Mouse (Mus musculus): ENCODE data around the gene Afap1l2. TPM values are rescaled to one million over a fixed set of nuclear protein-coding genes. Genes with fewer than 3 reads are reported as not detected.

Gene Afap1l2
- total RNA-seq, 2 experiments from 2014 or later: 1.6 TPM

DNA sequence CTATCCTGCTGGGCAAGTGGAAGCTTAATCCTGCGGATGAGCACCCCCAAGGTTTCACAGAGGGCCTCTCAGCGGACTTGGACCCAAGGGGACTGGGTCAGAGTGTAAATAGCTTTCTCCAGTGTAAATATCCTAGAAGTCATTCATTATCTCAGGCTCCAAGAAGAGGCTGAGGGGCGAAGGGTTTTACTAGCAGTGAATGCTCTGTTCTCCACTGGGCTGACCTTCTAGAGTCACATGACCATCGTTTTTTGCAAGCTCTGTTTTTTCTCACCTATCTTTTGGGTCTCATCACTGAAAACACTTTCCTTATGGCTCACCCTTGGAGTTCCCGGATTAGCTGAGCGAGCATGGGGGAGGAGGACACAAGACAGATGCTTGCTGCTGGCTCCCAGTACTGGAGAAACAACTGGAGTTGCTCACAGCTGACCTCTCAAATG, 49.4 kb downstream of the Afap1l2 start:
- Histone ChIP-seq H3K4me3 (no peak overlapping the region), H3K27ac (no peak overlapping the region)
- no peak for TF ChIP-seq CTCF (IDR thresholded peaks at IDR 0.05)
- intact Hi-C loops (cut with DNase I): no loop called here
- DNase-seq: no peak

GRCm38 (mm10) chr19:56958011-56958410, 50.0 kb downstream of the Afap1l2 start:
- intact Hi-C loops (cut with DNase I): no loop called here
- H3K27ac ChIP-seq: no peak overlapping the region
- no peak for DNase-seq
- no peak for TF ChIP-seq CTCF (IDR thresholded peaks at IDR 0.05)
- no peak overlapping the region for H3K4me3 ChIP-seq

DNA sequence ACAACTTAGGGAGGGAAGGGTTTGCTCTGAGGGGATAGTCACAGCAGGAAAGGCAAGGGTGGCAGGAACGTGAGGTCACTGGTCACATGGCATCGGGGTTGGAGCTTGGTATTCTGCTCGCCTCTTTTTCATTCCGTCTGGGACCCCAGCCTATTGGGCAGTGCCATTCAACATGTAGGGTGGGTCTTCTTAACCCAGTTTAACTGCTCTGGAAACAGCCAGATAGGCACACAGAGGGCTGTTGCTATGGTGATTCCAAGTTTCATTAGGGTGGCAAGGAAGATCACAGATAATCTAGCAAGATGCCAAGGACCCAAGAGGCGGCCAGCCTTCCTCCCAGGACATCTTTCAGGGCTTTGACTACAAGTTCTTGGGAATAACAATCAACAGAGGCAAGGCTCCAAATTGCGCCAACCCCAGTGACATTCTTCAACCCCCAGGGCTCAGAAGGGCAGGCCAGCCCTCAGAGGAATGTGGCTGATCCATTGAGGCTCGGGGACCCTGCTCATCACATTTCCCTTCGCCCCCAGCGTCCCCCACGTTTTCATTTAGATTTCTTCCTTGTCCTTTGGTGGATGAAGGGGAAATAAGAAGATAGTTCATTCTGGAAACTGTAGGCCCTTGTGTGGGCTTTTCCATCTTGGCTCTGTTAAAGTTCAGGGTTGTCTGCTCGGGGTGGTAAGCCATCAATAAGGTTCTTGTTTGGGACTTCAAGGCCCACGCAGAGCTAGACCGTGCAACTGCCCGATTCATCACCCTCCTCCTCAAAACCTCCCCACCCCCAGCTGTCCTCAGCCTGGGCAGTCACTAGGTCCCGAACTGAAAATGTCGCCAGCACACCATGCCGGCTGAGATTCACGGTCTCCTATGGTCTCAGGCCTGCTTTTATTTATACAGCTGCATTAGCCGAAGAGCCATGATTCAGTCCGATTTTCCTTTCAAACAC, 52.2 kb downstream of the Afap1l2 start:
- DNase-seq: no peak
- no peak overlapping the region for H3K4me3 ChIP-seq
- no peak overlapping the region; the same call in 1 of the 2 replicates for H3K27ac ChIP-seq
- intact Hi-C loops (cut with DNase I): no loop called here
- TF ChIP-seq CTCF (IDR thresholded peaks at IDR 0.05): no peak

DNA sequence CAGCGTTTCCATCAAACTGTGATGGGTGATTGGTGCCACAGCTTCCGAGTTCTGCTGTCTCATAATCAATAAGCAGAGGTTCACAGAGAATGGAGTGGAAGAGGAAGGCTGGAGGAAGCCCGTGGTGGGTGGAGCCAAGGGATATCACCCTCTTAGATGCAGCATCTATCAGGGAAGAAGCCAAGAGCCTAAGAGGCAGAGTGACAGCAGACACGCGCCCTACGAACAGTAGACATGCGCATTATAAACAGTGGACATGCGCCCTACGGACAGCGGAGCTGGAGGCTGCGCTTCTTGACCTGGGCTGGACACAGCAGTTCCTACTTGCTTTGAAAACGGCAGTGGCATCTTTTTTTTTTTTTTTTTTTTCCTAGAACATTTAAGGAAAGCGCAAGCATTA, 53.2 kb downstream of the Afap1l2 start:
- Histone ChIP-seq H3K4me3 (no peak overlapping the region), H3K27ac (no peak overlapping the region)
- no peak for TF ChIP-seq CTCF (IDR thresholded peaks at IDR 0.05)
- DNase-seq: no peak
- intact Hi-C loops (cut with DNase I): no loop called here

DNA sequence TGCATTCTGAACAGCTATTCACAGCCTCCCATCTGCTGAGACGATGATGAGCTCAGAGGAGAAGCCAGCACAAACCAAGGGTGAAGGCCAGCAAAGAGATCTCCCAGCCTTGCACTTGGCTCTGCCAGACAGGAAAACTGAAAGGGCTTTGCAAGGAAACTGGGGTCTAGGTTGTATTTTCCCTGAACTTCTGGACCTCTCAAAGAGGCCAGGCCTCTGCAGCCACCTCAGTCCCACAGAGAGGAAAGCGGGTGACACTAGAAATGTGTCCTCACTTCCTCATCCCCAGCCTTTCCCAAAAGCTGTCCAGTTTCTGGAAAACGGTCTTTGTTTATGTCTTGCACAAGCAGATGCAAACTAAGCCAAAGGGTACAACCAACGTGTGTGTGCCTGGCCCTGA, 54.2 kb downstream of the Afap1l2 start:
- intact Hi-C loops (cut with DNase I): no loop called here
- TF ChIP-seq CTCF (IDR thresholded peaks at IDR 0.05): no peak
- no peak for DNase-seq
- no peak overlapping the region; the same call in 1 of the 2 replicates for H3K27ac ChIP-seq
- H3K4me3 ChIP-seq: no peak overlapping the region

DNA sequence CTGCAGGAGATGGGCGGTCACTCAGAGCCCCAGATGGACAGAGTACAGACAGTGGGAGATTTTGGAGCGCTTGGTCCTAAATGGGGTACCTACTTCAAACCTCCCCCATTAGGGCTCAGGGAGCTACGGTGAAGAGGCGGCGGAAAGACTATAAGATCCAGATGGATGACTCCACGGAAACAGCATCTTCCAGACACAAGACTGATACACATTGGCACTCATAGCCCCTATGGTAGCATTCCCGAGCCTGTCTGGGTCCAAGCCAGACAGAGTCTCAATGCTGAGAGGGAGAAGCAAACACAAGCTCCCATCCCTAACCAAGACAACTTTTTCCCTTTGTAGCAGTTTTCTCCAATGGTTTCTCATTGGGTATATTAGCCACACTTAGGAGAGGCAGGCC, 57.2 kb downstream of the Afap1l2 start:
- no peak for DNase-seq
- no peak for TF ChIP-seq CTCF (IDR thresholded peaks at IDR 0.05)
- no peak overlapping the region for H3K4me3 ChIP-seq
- H3K27ac ChIP-seq: no peak overlapping the region
- intact Hi-C loops (cut with DNase I): no loop called here

DNA sequence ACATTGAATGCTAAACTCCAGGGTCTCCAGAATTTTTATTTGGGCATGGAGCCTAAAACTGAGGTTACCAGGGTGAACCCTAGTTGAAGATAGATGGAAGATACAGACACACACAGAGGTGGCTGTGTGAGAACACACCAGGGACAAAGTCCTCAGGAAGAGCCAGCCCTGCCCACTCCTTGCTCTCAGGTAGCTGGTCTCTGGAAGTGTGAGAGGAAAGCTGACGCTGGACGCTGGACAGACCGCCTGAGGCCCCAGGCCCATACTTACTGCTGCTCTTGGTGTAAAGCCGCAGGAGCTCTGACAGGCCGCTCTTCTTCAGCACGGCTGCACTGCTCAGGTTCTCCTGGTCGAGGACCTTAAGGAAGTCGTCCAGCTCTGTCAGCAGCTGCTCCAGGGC, 58.2 kb downstream of the Afap1l2 start:
- Histone ChIP-seq H3K4me3 (no peak overlapping the region), H3K27ac (no peak overlapping the region)
- DNase-seq: no peak
- intact Hi-C loops (cut with DNase I): no loop called here
- TF ChIP-seq CTCF (IDR thresholded peaks at IDR 0.05): no peak

GRCm38 (mm10) chr19:56947971-56948610, 59.9 kb downstream of the Afap1l2 start:
- no peak for TF ChIP-seq CTCF (IDR thresholded peaks at IDR 0.05)
- intact Hi-C loops (cut with DNase I): no loop called here

GRCm38 (mm10) chr19:56946727-56947126, 61.3 kb downstream of the Afap1l2 start:
- no peak for TF ChIP-seq CTCF (IDR thresholded peaks at IDR 0.05)
- DNase-seq: no peak
- H3K27ac ChIP-seq: no peak overlapping the region
- intact Hi-C loops (cut with DNase I): no loop called here
- no peak overlapping the region for H3K4me3 ChIP-seq

More at GRCm38 (mm10) chr19:56947971-56948610, 59.9 kb downstream of the Afap1l2 start:
- no peak overlapping the region for H3K4me3 ChIP-seq
- no peak for DNase-seq
- no peak overlapping the region for H3K27ac ChIP-seq

DNA sequence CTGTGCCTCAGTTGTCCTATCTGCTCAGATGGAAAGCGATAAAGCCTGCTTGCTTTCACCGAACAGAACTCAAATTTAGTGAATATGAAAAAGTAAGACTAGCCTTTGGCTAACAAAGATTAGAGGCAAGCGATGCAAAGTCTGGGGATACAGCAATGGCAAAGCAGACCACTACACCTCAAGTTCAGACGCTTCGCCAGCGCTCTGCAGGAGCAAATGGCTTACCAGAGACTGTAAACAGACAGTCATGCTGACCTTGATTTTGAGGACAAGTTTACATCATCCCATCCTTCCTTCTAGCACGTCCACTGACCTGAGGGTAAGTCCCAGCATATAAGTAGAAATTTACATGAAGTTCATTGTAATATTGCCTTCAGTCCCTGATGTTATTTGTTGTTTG, 61.8 kb downstream of the Afap1l2 start:
- no peak for DNase-seq
- intact Hi-C loops (cut with DNase I): no loop called here
- TF ChIP-seq CTCF (IDR thresholded peaks at IDR 0.05): no peak

DNA sequence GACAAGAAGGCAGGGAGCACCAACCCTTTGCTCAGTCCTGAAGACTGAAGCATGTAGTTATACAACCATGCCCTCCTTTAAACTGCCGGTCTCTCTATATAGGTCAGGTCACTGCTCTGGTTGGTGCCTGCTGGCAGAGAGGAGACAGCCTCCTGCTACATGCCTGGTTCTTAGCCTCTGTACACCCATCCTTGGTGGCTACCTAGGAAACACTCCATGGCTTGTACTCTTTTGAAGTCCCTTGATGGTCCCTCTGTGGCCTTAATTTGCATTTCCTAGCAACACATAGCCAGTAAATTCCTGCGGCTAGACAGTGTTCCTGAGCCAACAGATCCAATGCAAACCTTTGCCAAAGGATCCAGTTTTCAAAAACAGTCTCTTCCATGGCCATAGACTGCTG, 62.4 kb downstream of the Afap1l2 start:
- no peak for TF ChIP-seq CTCF (IDR thresholded peaks at IDR 0.05)
- Histone ChIP-seq H3K4me3 (no peak overlapping the region), H3K27ac (no peak overlapping the region)
- intact Hi-C loops (cut with DNase I): no loop called here
- no peak for DNase-seq

More for the DNA sequence above, 61.8 kb downstream of the Afap1l2 start:
- no peak overlapping the region for H3K4me3 ChIP-seq
- H3K27ac ChIP-seq: no peak overlapping the region

DNA sequence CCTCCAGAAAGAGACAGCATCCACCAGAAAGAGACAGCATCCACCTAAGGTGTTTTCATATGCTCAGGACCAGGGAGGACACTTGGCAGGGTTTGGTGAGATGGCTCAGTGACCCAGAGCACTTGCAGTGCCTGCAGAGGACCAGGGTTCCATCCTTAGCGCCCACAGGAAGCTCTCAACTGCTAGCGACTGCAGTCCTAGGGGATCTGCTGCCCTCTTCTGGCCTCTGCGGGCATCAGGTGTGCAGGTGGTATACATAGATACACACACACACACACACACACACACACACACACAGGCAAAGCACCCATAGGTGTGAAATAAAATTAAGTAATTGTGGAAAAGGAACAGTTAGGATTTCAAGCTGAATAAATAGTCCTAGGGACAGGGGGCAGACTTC, 63.2 kb downstream of the Afap1l2 start:
- no peak for DNase-seq
- TF ChIP-seq CTCF (IDR thresholded peaks at IDR 0.05): no peak
- Histone ChIP-seq H3K27ac (no peak overlapping the region), H3K4me3 (no peak overlapping the region)
- intact Hi-C loops (cut with DNase I): no loop called here

DNA sequence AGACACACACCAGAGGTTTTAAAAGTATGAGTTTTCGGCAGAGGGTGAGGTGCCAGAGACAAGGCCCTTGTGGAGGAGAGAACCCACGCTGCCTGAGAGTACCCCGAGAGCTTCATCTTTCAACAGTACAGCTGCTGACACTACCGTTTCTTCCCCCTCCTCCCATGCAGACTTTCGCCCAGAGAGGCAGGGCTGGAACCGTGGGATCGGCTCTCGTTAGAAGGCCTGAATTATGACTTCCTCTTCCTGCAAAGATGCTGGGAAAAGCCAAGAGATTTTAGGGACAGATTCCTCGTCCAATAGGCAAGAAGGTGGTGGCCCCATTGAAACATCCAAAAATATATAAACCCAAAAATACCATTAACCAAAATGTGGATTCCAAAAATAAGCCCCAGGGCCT, 63.8 kb downstream of the Afap1l2 start:
- H3K27ac ChIP-seq: peak overlapping the region; percentile 43
- intact Hi-C loops (cut with DNase I): no loop called here
- no peak for TF ChIP-seq CTCF (IDR thresholded peaks at IDR 0.05)
- DNase-seq: no peak
- no peak overlapping the region for H3K4me3 ChIP-seq
